Mouse (Mus musculus) MN1 (cell line): Measurements from ENCODE around the gene Cnpy4.
A peak's percentile ranks its signal among the peaks of the same experiment; 100 is the strongest.

Experiments used
- DNase-seq: peaks from one replicate; pipeline ENCODE4 v3.0.0-alpha.2; 2016; ENCODE audit warnings: low spot score

The Cnpy4 gene

DNA sequence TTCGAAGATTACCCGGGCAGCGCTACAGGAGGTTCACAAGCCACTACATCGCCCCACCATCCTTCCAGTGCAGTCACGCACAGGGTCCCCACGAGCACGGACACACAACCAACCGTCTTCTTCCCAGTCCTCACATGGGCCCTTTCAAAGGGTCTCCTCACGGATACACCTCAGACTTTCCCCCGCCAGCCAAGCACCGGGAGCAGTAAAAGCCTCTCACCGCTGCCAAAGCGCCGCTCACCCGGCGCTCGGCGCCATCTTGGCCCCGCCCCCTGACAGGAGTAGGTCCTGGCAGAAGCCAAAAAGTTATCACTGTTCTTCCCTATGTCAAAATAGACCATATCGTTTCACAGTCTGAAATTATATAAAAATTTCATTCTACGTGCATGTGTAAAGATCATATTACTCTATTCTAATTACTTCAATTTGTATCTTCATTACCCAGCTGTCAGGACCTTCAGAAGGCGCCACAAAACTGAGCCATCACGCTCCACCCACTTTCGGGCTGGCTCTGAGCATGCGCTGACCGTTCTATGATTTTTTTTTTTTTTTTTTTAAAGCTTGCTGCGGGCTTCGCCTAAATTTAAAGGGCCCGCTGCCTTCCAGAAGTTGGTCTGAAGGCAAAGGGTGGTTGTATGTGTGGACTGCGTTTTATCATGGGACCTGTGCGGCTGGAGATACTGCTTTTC is at the start of gene Cnpy4, which contains the start of gene Taf6:
Cnpy4 (plus strand) TSS at position 536 of the 689 bp plus-strand sequence.
Taf6 (minus strand) TSS at position 502 of the 689 bp plus-strand sequence.
- DNase-seq, result peak; percentile 95

DNA sequence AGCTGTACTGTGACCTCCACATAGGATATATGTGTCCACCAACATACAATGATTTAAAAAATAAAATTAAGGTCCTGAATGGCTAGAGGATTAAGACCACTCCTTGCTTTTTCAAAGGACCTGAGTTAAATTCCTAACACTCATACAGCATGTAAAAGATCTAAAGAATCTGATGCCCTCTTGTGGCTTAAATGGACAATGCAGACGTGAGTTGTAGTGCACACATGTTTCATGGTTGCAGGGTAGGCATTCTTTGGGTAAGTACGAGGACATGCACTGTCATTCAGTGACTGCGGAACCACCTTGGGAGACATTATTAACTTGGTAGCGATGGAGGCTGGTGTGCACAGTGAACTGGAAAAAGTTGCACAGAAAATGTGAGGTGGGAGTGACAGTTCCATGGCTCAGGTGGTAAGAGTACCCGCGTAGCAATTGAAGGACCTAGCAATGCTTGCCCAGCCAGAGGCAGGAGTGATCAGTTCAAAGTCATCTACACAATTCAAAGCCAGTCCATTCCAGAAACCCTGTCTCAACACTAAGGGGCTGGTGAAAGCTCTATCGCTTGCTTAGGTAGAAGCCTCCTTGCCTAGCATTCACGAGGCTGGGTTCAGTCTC is 49.2 kb upstream of the Cnpy4 start:
- DNase-seq, result peak; percentile 78

DNA sequence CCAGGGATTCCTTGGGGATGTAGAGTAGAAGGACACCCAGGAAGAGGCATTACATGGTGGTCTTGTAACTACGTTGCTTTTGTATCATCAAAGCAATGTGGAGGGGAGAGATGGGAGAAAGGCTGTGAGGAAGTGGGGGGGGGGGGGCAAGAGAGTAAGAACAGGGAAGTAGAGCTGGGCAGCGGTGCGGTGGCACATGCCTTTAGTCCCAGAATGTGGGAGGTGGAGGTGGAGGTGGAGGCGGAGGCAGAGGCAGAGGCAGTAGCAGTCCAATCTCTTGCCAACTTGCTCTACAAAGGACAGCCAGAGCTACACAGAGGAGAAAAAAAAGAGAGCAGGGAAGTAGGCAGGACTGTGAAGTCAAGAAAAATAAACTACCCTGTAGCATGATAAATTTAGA is 48.7 kb upstream of the Cnpy4 start:
- no peak for DNase-seq

DNA sequence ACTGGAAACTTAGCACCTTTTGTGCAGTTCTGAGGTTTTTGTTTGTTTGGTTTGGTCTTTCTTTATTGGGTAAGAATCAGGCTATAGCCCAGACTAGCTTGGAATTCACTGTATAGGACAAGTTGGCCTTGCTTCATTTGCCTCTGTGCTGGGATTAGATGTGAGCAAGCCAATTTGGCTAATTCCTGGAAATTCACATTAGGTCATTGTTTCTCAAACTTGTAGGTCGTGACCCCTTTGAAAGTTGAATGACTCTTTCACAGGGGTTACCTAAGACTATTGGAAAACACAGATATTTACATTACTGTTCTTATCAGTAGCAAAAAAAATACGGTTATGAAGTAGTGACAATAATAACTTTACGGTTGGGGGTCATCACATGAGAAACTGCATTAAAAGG is 32.9 kb upstream of the Cnpy4 start:
- no peak for DNase-seq

DNA sequence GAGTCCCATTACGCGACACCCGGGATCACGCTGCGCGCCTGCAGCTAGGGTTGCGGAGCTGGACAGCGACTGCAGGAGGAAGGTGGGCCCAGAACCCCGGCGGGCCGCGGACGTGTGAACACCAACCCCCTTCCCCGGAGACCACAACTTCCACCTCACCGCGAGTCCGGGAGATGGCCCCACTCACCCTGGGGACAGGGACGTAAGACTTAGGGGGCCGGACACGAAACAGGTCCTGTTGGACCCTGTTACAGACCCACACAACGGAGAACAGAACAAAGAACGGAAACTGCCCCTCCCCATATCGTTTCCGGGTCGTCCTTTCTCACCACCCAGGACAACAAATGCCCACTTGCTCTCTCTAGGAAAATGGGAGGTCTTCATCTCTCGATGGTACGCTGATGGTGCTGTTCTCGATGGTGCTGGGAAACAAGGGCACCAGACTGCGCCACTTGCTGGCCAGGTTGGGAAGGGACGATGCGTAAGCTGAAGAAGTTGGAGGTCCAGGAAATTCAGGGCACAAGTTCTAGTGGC is 31.8 kb upstream of the Cnpy4 start, which contains the start of gene Zfp113:
Zfp113 (minus strand) TSS at position 302 of the 534 bp plus-strand sequence.
- DNase-seq, result peak; percentile 96

DNA sequence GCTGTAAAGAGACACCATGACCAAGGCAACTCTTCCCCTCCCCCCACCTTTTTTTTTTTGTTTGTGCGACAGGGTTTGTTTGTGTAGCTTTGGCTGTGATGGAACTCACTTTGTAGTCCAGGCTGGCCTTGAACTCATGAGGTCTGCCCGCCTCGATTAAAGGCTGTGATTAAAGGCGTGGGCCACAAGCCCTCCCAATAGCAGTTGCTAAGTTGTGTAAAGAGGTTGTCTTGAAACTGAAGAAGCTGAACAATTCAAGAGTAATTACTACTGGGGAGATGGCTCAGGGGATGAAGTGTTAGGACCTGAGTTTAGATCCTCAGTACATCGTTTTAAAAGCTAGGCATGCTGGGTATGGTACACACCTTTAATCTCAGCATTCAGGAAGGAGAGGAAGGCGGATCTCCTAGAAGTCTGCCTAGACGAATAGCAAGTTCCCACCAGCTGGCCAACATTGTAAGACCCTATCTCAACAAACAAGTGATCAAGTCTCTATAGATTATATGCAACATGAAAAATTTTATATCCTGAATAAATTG is 27.0 kb upstream of the Cnpy4 start:
- no peak for DNase-seq

DNA sequence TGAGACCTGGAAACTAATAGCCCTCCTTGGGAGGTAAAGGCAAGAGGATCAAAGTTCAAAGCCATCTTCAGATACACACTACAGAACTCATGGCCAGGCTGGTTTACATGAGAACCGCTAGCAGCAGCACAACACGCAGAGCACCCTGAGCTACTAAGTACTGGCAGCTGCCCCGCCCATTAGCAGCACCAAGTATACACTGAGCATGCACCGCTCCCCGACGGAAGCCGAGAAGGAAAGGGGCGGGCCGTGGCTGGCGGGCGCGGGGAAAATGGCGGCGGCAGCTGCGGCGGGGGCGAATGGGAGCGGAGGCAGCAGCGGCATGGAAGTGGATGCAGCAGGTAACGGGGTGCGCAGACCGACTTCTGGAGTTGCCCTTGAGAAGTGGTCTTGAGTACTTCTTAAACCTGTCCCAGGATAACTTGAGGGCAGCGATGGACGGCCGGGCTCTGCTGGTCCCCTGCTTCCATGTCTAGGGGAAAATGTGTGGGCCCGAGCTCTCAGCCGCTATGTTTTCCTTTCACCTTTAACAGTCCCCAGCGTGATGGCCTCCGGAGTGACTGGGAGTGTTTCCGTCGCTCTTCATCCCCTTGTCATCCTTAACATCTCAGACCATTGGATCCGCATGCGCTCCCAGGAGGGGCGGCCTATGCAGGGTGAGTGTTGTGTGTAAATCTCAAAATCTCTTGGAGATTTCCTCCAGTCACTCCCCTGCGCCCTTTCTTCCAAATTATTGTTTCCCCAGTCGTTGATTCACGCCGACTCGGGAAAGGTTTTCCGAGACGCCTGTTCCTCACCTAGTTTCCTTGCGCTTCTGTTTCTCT is 26.2 kb upstream of the Cnpy4 start, which contains the start of gene Cops6:
Cops6 (plus strand) TSS at position 230 of the 824 bp plus-strand sequence.
- DNase-seq, result peak; percentile 96

DNA sequence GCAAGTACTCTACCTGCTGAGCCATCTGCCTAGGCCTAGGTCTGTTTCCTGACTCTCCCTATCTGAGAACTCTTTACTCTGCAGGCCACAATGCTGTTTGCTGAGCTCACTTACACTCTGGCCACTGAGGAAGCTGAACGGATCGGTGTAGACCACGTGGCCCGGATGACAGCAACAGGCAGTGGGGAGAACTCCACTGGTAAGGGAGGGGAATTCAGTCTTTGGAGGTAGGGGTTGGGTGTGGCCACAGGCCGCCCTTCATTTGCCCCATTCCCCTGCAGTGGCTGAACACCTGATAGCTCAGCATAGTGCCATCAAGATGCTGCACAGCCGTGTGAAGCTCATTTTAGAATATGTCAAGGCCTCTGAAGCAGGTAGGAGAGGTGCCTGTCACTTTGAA is 24.2 kb upstream of the Cnpy4 start:
- DNase-seq, result no peak

DNA sequence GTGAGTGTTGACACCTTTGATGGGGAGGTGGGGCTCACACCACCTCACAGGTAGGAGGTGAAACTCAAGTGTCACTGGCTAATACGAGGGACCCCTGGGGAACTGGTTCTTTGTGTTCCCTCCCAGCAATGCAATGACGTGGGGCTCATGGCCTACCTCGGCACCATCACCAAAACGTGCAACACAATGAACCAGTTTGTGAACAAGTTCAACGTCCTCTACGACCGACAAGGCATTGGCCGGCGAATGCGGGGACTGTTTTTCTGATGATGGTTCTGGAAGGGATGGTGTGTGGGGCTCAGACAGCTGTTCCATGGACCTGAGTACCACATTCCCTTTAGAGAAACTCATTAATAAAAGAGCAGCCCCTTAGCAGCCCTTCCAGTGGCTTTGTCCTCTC is 23.7 kb upstream of the Cnpy4 start:
- DNase-seq, result no peak

DNA sequence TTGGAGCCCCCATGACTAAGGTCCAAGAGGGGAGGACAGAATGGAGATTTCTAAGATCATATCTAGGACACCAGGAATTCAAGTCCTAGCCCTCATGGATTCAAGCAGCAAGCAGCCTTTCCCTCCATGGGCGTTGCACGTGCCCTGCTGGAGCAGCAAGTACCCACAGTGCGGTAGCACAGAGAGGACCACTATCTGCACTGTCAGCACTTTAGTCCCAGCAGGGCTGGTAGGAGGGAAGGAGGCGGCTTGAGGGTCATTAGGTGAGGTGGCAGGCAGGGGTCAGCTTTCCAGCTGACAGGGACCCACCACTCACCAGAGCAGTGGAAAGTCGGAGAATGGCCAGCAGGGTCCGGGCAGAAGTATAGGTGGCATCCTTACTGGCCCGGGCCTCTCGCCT is 21.7 kb upstream of the Cnpy4 start:
- DNase-seq, result no peak

DNA sequence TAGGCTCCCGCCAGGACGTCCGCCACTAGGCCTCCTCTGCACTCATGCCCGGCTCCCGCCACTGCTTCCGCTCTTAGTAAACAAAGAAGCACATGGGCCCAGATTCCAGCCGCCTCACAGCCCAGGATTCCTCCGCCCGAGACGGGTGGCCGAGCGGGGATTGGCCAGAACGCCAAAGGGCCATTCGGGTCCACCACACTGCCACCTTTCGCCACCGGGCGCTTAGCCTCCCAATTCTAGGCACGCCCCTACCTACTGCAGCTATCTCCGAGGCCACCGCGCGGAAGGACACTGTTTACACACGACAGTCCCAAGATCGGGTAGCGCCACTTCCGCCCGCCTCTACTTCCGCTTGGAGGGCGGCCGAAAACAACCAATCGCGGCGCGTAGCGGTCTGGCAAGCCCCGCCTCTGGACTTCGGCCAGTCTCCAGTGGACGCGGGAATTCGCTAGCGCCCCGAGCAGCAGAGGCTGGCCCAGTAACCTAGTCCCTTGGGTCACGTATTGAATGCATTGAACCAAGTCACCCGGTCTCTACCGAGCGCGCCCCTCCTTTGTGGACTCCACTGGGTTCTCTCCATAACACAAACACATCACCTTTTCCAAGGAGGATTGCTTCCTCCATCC is 16.2 kb upstream of the Cnpy4 start:
- DNase-seq, result peak; percentile 99

DNA sequence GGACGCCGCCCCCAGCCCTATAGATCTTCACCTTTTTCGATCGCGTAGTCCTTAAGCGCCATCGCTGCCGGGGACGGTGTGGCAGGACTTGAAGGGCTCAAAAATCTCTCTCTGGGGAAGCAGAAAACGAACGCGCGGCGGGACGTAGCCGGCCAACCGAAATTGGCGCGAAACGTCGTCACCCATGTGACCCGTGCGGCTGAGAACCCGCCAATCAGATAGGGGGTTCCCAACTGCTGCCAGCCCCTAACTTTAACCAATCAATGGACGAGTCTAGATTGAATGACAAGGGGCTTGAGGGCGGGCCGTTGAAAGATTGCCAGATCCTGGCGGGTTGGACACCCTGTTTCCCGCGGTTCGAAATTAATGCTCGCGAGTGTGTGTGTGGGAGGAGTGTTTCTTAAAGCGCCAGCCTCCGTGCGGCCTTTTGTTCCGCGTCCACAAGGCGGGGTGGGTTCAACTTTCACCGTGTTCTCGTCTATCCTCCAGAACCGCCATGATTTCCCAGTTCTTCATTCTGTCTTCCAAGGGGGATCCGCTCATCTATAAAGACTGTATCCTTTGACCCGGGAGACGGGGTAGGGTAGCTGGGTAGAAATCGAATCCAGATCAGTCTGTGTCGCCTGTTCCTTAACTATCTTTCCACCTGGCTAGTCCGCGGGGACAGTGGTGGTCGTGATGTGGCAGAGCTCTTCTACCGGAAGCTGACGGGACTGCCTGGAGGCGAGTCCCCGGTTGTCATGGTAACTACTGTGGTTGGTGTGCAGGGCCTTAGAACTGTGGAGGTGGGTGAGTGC is 15.4 kb upstream of the Cnpy4 start, which contains the start of the genes Ap4m1 and Mcm7:
Ap4m1 (plus strand) TSS at position 308 of the 797 bp plus-strand sequence.
Mcm7 (minus strand) TSS at position 728 of the 797 bp plus-strand sequence.
- peak; percentile 99 for DNase-seq

DNA sequence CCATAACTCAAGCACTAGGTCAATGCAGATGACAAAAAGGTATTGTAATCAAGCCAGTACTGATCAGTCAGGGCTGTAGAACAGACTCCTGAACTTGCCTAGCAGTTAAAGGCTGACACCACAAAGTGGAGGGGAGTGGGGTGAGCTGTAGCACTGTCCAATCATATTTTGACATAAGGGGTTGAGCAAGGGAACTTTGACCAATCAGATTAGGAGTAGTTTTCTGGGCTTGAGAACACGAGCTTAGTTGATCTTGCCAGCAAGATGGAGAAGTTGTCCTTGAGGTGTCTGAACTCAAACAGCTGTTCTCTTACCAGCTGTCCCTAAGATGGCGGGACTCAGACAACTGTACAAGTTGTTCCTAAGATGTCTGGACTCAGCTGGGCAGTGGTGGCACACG is 14.1 kb upstream of the Cnpy4 start:
- no peak for DNase-seq

DNA sequence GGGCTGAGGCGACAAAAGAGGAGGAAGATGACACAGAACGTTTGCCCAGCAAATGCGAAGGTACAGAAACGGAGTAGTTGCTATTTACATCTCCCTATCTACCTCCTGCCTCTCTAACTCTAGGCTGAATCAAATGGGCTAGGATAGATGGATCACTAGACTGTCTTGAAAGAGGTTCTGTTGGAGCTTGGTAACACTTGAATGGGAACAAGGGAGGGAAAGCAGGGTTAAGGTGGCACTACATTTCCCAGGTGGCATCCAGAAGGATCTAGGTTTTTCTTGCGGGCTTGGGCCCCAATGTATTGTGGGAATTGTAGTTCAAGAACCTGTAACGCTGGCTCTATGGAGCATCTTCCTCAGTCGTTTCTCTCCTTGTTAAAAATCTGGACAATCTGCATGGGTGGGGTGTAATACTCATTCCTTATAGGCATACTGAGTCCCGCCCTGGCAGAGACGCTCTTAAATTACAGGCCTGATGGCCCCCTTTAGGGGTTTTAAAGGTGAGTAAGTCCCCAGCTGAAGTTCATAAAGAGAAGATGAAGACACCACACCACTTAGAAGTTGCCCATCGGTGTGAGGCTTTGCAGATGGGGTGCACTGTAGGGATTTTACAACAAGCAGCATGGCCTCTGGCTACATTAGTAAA is 499 bp downstream of the Cnpy4 start:
- peak; percentile 90 for DNase-seq

DNA sequence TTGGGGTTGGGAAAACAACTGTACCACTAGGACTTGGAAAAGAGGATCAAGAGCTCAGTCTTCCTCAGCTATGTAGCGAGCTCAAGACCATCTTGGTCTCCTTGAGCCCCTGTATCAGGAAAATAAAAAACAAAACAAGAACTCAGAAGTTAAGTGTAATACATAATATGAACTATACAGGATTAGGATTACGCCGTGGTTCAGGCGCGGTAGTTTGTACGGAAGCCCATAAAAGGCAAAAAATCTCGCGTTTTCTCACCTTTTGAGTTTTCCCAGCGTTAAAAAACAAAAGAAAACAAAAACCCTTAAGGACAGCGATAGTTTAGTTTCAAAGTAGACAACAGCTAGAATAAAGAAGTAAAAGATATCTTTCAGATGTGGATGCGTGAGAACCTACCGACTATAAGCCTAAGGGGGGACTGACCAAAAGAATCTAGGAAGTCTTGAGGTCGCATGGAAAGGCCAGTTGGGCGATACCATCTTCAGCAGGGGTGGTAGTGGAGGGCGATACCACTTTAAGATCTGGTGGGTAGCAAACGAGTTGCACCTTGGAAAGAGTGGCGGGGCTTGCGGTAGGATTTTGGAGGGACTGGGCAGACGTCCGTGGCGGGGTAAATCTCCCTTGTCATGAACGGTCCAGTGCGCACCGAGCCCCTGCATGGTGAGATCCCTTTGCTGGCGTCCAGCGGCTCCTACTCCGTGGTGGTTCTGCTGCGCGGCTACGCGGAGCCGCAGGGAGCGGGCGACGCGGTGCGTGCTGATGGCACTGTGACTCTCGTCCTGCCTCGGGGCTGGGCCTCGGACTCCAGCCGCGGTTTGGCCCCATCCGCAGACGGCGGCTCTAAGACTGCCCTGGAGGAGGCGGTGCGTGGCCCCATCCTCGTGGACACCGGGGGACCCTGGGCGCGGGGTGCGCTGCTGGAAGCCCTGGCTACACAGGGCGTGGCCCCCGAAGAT is 6.8 kb downstream of the Cnpy4 start, which contains the start of gene Mblac1:
Mblac1 (plus strand) TSS at position 544 of the 957 bp plus-strand sequence.
- DNase-seq, result peak; percentile 90

DNA sequence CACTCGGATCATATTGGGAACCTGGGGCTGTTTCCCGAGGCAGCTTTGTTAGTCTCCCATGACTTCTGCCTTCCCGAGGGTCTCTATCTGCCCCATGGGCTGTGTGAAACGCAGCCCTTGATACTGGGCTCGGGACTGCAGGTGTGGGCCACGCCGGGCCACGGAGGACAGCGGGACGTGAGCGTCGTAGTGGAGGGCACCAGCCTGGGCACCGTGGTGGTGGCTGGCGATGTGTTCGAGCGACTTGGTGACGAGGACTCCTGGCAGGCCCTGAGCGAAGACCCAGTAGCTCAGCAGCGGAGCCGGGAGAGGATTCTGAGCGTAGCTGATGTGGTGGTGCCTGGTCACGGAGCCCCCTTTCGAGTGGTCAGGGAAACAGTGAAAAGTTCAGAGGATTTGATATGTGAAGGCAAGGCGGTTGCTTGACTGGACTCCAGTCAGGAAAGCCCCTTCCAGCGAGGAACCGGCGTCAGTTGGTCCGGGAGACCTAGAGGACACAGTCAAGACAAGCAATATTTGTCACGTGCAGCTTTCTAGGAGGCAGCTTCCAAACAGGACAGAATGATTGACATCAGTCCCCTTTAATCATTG is 7.6 kb downstream of the Cnpy4 start:
- no peak for DNase-seq

DNA sequence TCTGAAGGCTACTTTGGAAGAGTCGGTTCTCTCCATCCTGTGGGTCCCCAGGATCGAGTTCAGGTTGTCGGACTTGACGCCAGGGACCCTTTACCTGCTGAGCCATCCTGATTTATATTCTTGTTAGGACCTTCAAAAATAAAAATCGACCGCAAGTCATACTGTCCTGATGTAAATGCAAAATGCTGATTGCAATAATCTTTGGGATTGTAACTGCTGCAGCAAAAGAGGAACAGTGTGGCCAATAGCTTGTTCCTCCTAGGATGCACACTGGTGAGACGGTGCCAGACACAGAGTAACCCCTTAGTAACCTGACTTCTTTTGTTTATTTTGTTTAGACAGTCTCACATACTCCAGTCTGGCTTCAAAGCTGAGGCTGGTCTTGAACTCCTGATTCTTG is 8.2 kb downstream of the Cnpy4 start:
- DNase-seq, result no peak

DNA sequence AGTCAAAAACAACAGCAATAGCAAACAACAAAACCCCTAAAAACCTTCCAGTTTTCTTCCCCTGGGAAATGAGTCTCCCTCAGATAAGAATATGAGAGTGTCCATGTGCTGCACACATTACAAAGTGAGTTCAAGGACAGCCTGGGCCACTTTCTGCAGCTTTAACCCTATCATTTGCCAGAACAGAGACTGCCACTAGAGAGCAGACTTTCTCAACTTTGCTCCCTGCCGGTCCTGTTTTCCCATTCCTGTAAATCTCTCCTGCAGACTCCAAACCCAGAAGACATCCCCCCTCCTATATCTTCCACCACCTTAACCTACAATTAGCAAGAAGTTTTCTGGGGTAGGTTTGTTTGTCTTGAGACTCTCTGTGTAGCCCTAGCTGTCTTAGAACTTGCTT is 12.3 kb downstream of the Cnpy4 start:
- DNase-seq, result no peak
